Mouse (Mus musculus) intestine, embryonic 14.5 days (tissue): ENCODE results near the gene Cdc25a. TPM values are rescaled to one million over a fixed set of nuclear protein-coding genes. Genes with fewer than 3 reads are reported as not detected.

Experiments
- ATAC-seq: fragments of 200-750 bp; cut with Nextera tagmentation; replicated peaks from 2 replicates; pipeline ENCODE4 v1.8.0; 2017; ENCODE audit warnings: low read depth, moderate number of reproducible peaks, moderate TSS enrichment, moderate library complexity; ENCODE audit not compliant: low FRiP score, low TSS enrichment
- DNase-seq: peaks from one replicate; pipeline ENCODE4 v3.0.0-alpha.2; 2018; ENCODE audit warnings: low spot score
- H3K27ac ChIP-seq: fragments of 300-500 bp; sonication (generic); 2 replicates; pipeline ENCODE4 v1.5.1; 2014; ENCODE audit warnings: low read depth, mild to moderate bottlenecking, control low read depth
- H3K27me3 ChIP-seq: fragments of 300-500 bp; sonication (generic); replicated peaks from 2 replicates; pipeline ENCODE4 v1.6.1; 2014; ENCODE audit warnings: low read length, control low read depth; ENCODE audit not compliant: control insufficient read depth, insufficient read depth
- H3K36me3 ChIP-seq: fragments of 300-500 bp; sonication (generic); 2 replicates; pipeline ENCODE4 v1.6.1; 2014; ENCODE audit warnings: low read length, control low read depth; ENCODE audit not compliant: control insufficient read depth, insufficient read depth
- H3K4me1 ChIP-seq: fragments of 300-500 bp; sonication (generic); replicated peaks from 2 replicates; pipeline ENCODE4 v1.6.1; 2014; ENCODE audit warnings: low read length, control low read depth, mixed read lengths; ENCODE audit not compliant: control insufficient read depth, insufficient read depth
- H3K4me2 ChIP-seq: fragments of 300-500 bp; sonication (generic); 2 replicates; pipeline ENCODE4 v1.6.1; 2014; ENCODE audit warnings: low read length
- H3K4me3 ChIP-seq: fragments of 300-500 bp; sonication (generic); 2 replicates; pipeline ENCODE4 v1.5.1; 2014; ENCODE audit warnings: low read depth, low read length, control low read depth, mixed read lengths
- H3K9ac ChIP-seq: fragments of 300-500 bp; sonication (generic); 2 replicates; pipeline ENCODE4 v1.6.1; 2014; ENCODE audit warnings: mild to moderate bottlenecking, low read length
- H3K9me3 ChIP-seq: fragments of 300-500 bp; sonication (generic); 2 replicates; pipeline ENCODE4 v1.6.1; 2016; ENCODE audit warnings: low read length, control low read depth; ENCODE audit not compliant: control insufficient read depth
- WGBS: fragments of 180-500 bp; shearing (Covaris S2); extraction: QIAGEN DNeasy Blood & Tissue Kit; methylation state at CpG from one replicate; pipeline ENCODE4 v1.1.7; 2014; 5-methylcytosine and 5-hydroxymethylcytosine counted together
- polyA plus RNA-seq: library from polyadenylated mRNA; unstranded; fragments of >200 nt; fragmentation: Nextera tagmentation; extraction: Ambion mirVana; gene quantifications from 2 replicates; pipeline ENCODE4 v1.2.1, GENCODE M21; 2014

Gene Cdc25a
- polyA plus RNA-seq, 1 experiment from 2014 or later = 35.5 TPM

- DNase-seq (no peak), ATAC-seq (no peak)
- no peak overlapping the region for H3K4me2 ChIP-seq
- H3K4me3 ChIP-seq = no peak overlapping the region
- H3K9me3 ChIP-seq = no peaks in the 10 kb centered on the region
- no peaks in the 10 kb centered on the region for H3K27me3 ChIP-seq
- H3K9ac ChIP-seq = no peak overlapping the region
- peaks cover 21% of the 10 kb centered on the region for H3K36me3 ChIP-seq
- whole genome bisulfite sequencing = 34% methylated on average over 2 of the region's 2 CpGs
- H3K4me1 ChIP-seq = no peaks in the 10 kb centered on the region
- H3K27ac ChIP-seq = no peak overlapping the region
Measured at GRCm38 (mm10) chr9:109898027-109898426, 22.6 kb downstream of the Cdc25a start.

GRCm38 (mm10) chr9:109899361-109899760 is 24.0 kb downstream of the Cdc25a start:
- Histone ChIP-seq H3K4me2 (no peak overlapping the region), H3K27ac (no peak overlapping the region)
- 55% methylated on average over 10 of the region's 15 CpGs for WGBS

GRCm38 (mm10) chr9:109899774-109900173 is 24.4 kb downstream of the Cdc25a start:
- 57% methylated on average over 8 of the region's 8 CpGs for WGBS

More at GRCm38 (mm10) chr9:109899361-109899760, 24.0 kb downstream of the Cdc25a start:
- Histone ChIP-seq H3K36me3 (peaks cover 8% of the 10 kb centered on the region), H3K4me1 (no peaks in the 10 kb centered on the region), H3K9me3 (no peaks in the 10 kb centered on the region), H3K9ac (no peak overlapping the region), H3K27me3 (no peaks in the 10 kb centered on the region), H3K4me3 (no peak overlapping the region)
- DNase-seq = no peak
- no peak for ATAC-seq

GRCm38 (mm10) chr9:109900604-109901003 is 25.2 kb downstream of the Cdc25a start:
- Histone ChIP-seq H3K27ac (no peak overlapping the region), H3K9me3 (no peaks in the 10 kb centered on the region), H3K9ac (no peak overlapping the region), H3K4me2 (no peak overlapping the region), H3K36me3 (peaks cover 6% of the 10 kb centered on the region), H3K27me3 (no peaks in the 10 kb centered on the region), H3K4me1 (no peaks in the 10 kb centered on the region), H3K4me3 (no peak overlapping the region)
- DNase-seq (no peak), ATAC-seq (no peak)
- WGBS = 78% methylated on average over 3 of the region's 3 CpGs

More at GRCm38 (mm10) chr9:109899774-109900173, 24.4 kb downstream of the Cdc25a start:
- H3K4me3 ChIP-seq = no peak overlapping the region
- no peak for ATAC-seq
- no peaks in the 10 kb centered on the region for H3K27me3 ChIP-seq
- H3K9ac ChIP-seq = no peak overlapping the region
- H3K36me3 ChIP-seq = peaks cover 8% of the 10 kb centered on the region
- DNase-seq = no peak
- no peaks in the 10 kb centered on the region for H3K4me1 ChIP-seq
- H3K27ac ChIP-seq = no peak overlapping the region
- no peaks in the 10 kb centered on the region for H3K9me3 ChIP-seq
- no peak overlapping the region for H3K4me2 ChIP-seq

GRCm38 (mm10) chr9:109902246-109902645 is 26.9 kb downstream of the Cdc25a start:
- WGBS = 64% methylated on average over 4 of the region's 4 CpGs
- no peaks in the 10 kb centered on the region for H3K4me1 ChIP-seq
- no peaks in the 10 kb centered on the region for H3K36me3 ChIP-seq
- H3K27ac ChIP-seq = no peak overlapping the region
- H3K9ac ChIP-seq = no peak overlapping the region
- H3K4me2 ChIP-seq = no peak overlapping the region
- ATAC-seq (no peak), DNase-seq (no peak)
- no peak overlapping the region for H3K4me3 ChIP-seq
- H3K9me3 ChIP-seq = no peaks in the 10 kb centered on the region
- H3K27me3 ChIP-seq = no peaks in the 10 kb centered on the region

- Histone ChIP-seq H3K36me3 (no peaks in the 10 kb centered on the region), H3K27ac (no peak overlapping the region), H3K4me3 (no peak overlapping the region), H3K4me1 (no peaks in the 10 kb centered on the region), H3K27me3 (no peaks in the 10 kb centered on the region), H3K4me2 (no peak overlapping the region), H3K9me3 (no peaks in the 10 kb centered on the region), H3K9ac (no peak overlapping the region)
- 66% methylated on average over 5 of the region's 5 CpGs for WGBS
- DNase-seq (no peak), ATAC-seq (no peak)
Measured at GRCm38 (mm10) chr9:109902740-109903139, 27.4 kb downstream of the Cdc25a start.

GRCm38 (mm10) chr9:109907300-109907699 is 31.9 kb downstream of the Cdc25a start:
- no peaks in the 10 kb centered on the region for H3K27me3 ChIP-seq
- no peak for DNase-seq
- no peaks in the 10 kb centered on the region for H3K9me3 ChIP-seq
- no peaks in the 10 kb centered on the region for H3K36me3 ChIP-seq
- 43% methylated on average over 8 of the region's 8 CpGs for WGBS
- no peaks in the 10 kb centered on the region for H3K4me1 ChIP-seq
- no peak for ATAC-seq
- H3K27ac ChIP-seq = no peak overlapping the region
- no peak overlapping the region for H3K4me2 ChIP-seq
- no peak overlapping the region for H3K4me3 ChIP-seq
- H3K9ac ChIP-seq = no peak overlapping the region

GRCm38 (mm10) chr9:109907774-109908465 is 32.5 kb downstream of the Cdc25a start:
- Histone ChIP-seq H3K9ac (no peak overlapping the region), H3K4me3 (no peak overlapping the region), H3K36me3 (no peaks in the 10 kb centered on the region), H3K4me2 (no peak overlapping the region), H3K27me3 (no peaks in the 10 kb centered on the region), H3K9me3 (no peaks in the 10 kb centered on the region), H3K27ac (no peak overlapping the region), H3K4me1 (no peaks in the 10 kb centered on the region)
- no peak for ATAC-seq
- 73% methylated on average over 6 of the region's 6 CpGs for WGBS
- no peak for DNase-seq

GRCm38 (mm10) chr9:109909102-109909501 is 33.7 kb downstream of the Cdc25a start:
- 76% methylated on average over 8 of the region's 8 CpGs for WGBS
- Histone ChIP-seq H3K9me3 (no peaks in the 10 kb centered on the region), H3K27ac (no peak overlapping the region), H3K4me1 (no peaks in the 10 kb centered on the region), H3K4me3 (no peak overlapping the region), H3K9ac (no peak overlapping the region), H3K27me3 (no peaks in the 10 kb centered on the region), H3K36me3 (no peaks in the 10 kb centered on the region), H3K4me2 (no peak overlapping the region)
- DNase-seq = no peak
- ATAC-seq = no peak
